Mouse (Mus musculus) fibroblast of lung, adult 2 months (primary cell): ENCODE data around the gene Fcho1.
"Not testable (repeated sequence)": the region's sequence is repeated elsewhere in the genome, so short reads cannot be mapped to it uniquely, and the experiment has no call there.

Source experiments
- DNase-seq: peaks from one replicate; pipeline ENCODE4 v3.0.0-alpha.2; 2011; ENCODE audit warnings: low read depth

Fcho1 gene

DNA sequence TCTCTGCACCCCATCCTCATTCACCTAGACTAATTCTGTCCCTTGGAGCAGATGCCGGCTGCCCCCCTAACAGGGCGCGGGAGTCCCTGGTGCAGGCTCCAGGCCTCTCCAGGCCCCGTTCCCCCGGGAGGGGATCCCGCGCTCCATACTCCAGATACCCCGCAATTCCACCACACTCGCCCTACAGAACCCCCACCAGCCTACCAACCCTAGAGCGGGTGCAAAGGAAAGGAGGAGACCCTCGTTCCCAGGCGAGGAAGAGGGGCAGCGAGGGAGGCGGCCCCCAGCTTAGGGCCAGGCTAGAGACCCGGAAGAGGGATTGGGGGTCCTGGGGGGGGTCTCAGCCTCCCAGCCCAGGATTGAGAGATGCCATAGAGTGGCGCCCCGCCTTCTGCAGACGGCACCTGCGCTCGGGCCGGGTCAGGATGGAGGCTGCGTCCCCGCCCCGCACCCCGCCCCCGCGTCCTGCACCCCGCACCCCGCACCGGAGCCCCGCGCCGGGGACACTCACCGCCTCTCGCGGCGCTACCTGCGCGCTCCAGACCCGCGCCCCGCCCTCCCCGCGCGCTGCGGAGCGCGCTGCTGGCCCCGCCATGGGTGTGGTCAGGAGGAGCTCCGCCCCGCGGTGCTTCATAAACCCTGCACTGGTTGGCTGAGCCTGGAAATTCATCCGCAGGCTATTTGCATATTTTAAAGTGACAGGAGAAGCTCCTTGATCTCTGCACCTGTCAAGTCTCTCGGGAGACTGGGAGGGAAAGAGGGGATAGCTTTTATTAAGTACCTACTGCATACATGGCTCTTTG, at the start of gene Fcho1:
Gene Fcho1 (minus strand): TSS at position 595 of the 803 bp plus-strand sequence.
- no peak for DNase-seq

DNA sequence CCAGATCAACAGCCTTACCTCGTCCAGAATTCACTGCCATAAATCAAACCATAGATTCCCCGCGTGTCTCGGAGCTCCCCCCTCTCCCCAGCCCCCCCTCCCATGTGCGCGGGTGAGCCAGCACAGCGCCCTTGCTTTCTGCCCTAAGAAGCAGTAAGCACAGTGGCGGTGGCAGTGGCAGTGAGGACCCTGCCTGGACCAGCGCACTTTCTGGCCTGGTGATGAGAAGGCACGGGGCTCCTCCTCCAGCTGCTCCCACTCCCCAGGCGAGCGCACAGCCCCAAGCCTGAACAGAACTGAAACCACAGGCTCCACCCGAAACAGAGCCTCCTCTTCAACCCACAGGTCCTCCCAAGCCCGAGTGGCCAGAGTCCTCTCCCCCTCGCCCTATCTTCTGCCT, 45.8 kb upstream of the Fcho1 start:
- no peak for DNase-seq

DNA sequence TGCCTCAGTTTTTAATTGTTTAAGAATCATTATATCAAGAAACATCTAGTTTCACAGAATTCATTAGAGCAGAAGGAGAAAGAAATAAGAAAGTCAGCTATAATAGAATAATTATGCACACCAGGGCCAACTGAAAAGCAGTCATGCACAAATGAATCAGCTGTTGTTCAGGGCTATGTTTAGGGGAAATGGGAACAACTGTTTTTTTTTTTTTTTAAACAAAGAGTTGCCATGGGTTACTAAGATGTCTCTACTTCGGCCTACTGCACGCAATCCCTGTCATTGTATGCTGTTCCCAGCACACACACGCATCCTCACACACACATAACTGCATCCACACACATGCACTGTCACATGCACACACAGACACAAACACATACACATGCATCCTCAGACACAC, 33.3 kb upstream of the Fcho1 start:
- no peak for DNase-seq

DNA sequence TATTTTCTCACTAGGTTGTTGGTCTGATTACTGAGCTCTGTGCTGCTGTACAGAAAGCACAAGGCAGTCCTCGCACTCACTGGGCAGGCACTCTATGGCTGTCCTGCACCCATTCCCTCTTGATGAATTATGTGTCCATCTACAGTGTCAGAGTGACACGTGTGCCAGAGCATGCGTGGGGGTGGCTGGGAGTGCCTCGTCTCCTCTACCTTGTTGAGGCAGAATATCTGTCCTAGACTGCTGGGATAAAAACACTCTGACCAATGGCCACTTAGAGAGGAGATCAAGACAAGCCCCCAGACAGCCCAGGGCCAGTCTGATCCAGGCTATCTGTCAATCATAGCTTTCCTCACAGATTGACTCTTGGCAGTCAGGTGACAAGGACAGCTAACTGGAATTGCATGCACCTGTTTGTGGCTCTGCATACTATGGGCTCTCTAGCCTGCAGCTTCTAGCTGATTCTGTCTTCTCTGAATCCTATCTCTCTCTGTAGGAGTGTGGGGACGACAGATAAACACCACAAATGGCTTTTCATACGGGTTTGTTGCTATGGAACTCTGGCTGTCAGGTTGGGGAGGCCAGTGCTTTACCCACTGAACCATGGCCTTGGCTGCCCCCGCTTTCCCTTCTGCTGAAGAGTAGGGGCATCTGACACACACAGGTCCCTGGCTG, 27.5 kb upstream of the Fcho1 start:
- not testable (repeated sequence) for DNase-seq

DNA sequence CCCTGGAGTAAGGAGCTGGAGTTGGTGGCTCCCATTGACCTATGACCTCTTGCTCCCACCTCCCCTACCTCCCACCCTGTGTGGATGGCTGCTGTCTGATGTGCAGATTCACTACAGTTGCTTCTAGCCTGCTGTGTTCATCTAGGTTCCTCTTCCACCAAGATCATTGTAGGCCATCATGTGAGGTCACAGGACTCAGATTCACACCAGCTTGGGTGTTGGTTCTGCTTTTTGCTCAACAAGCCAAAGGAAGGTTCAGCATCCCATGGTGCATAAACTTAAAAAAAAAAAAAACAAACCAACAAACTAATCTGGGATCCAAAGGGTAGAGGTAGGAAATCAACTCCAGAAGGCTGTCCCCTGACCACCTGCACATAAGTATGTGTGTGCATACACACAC, 26.7 kb upstream of the Fcho1 start:
- not testable (repeated sequence) for DNase-seq

DNA sequence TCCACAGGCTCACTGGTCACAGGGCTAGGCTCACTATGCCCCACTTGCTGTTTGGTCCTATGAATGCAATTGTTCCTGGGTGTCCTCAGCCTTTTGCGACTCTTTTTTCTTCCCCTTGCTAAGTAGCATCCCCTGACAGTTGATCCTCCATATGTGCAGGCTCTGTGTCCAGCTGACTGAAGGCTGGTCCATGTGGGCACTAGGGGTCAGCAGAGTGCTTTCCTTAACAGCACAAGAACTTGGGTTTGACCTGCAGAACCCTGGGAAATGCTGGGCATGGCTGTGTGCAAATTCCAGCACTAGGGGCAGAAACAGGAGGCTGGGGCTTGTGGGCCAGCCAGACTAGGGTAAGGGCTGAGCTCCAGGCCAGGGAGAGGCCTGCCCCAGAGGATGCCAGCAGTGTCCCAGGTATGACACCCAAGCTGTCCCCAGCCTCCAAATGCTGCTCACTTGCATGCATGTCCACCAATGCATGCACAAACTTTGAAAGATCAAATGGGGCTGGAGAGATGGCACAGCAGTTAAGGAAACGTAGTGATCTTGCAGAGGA, 25.9 kb upstream of the Fcho1 start:
- not testable (repeated sequence) for DNase-seq

DNA sequence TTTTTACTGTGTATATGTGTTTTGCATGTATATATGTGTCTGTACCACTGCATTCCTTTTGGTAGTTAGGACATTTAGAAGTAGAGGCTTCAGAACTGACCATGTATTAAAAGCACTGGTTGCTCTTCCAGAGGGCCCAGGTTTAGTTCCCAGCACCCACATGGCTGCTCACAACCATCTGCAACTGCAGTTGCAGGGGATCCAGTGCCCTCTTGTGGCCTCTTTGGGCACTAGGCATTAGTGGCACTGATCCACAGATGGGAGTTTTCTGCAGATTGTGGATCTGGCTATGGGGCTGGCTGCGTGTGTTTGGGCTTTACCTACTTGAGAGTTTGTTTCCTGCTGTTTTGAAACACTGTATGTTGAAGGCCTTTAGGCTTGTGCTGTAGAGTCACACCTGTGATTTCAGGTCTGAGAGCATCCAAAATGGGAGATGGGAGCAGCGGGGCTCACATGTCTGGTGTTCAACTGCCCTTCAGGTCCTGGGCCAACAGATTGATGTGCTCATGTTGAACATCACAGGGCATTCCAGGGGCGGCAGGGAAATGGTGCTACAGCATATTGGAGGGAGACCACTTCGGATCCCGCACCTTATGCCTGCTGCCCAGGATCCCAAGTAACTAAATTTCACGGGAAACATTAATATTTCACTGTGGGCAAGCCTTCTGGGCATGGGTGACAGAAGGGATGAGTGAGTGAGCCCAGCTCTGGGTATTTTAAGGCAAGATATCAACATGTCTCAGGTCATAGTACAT, 24.0 kb upstream of the Fcho1 start:
- DNase-seq = not testable (repeated sequence)

DNA sequence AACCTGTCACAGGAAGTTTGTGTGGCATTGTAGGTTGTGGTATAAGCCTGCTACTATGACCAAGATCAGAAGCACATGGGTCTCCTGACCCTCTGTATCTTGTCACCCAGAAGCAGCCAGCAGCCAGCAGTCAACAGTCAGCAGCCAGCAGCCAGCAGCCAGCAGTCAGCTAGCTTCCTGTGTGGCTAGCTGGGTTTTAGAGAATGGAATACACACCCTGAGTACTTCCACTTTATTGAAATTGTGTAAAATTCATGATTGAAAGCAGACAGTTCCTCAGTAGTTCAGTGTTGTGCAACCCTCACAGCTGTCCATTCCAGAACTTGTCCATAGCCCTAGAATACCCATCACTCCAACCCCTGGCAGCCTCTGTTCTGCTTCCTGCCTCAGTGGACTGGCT, 21.6 kb upstream of the Fcho1 start:
- DNase-seq = not testable (repeated sequence)

DNA sequence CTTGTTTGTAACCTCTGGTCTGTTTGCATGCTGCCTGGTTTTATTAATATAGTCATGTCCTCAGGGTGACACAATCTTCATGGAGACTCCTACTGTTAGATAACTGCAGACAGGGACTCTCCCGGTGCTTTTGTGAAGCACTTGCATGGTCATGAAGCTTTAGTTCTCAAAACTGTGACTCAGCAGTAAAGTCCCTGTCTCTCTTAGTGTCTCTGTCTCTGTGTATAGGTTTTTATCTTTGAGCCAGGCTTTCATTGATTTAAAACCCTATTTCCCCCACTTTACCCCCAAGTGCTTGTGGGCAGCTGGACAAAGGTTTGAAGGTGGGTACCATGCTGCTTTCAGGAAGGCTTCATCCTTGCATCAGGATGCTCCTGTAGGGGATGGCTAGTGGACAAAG, 19.8 kb upstream of the Fcho1 start:
- DNase-seq = no peak

DNA sequence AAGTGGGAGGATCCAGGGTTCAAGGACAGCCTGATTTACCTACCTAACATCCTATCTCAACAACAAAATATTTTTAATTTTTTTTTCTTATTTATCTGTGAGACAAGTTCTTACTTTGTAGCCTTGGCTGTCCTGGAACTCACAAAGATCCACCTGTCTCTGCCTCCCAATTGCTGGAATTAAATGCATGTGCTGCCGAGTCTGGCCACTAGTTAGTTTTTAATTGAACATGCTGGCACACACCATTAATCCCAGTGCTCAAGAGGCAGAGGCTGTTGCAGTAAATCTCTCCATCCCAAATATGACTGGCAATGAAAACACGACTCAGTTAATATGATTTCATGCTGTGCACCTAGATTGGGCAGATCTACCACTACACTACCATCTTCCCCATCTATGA, 17.3 kb upstream of the Fcho1 start:
- no peak for DNase-seq

DNA sequence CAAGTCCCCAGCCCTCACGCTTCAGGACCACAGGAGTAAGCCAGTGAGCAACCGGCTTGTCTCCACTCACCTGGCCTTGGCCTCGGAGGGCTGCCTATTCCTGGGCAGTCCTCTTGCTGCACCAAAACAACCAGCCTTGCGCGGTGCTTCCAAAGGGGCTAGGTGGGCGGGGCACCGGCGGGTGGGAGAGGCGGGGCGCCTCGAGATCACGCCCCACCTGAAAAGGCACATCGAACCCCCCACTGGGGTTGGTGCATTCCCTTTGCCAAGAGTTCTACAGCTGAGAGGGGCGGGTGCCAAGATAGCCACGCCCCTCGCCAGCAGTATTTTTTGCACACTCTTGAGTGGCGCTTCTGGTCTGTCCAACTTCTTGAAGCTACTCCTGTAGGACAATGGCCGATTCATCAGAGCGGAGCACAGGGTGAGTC, 16.2 kb upstream of the Fcho1 start:
- no peak for DNase-seq

DNA sequence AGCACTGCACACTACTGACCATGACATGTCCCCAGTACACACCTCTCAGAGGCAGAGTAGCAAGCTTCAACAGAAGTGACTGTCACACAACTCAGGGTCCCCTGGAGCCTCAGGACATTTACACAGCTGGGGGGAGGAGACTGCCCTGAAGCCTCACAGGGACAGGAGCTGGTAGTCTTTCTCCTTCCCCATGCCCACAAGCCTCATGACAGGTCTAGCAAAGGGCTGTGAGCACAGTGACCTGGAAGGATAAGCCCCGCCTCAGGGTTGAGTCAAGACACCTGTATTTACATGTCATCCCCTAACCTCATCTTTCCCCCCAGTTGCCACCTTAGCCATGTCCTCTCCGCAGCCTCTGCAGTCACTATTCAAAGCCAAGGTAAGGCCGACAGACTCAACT, 15.7 kb upstream of the Fcho1 start:
- DNase-seq = no peak

DNA sequence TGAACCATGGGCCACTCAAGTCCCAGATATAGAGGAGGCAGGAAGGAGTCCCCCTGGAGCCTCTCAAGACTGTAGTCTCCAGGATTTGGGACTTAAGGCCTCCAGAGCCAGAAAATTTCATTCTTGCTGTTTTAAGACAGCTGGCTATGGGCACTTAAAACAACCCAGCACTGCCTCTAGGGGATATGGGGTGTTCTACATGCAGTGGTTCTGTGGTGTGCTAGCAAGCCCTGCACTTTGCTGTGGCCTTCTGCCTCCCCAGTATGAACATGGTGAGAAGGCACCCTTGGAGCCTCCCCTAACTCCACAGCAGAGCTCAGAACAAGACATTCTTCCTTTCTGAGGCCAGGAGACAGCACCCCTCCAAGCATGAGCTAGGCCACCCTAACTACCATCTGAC, 12.8 kb upstream of the Fcho1 start:
- DNase-seq = not testable (repeated sequence)

DNA sequence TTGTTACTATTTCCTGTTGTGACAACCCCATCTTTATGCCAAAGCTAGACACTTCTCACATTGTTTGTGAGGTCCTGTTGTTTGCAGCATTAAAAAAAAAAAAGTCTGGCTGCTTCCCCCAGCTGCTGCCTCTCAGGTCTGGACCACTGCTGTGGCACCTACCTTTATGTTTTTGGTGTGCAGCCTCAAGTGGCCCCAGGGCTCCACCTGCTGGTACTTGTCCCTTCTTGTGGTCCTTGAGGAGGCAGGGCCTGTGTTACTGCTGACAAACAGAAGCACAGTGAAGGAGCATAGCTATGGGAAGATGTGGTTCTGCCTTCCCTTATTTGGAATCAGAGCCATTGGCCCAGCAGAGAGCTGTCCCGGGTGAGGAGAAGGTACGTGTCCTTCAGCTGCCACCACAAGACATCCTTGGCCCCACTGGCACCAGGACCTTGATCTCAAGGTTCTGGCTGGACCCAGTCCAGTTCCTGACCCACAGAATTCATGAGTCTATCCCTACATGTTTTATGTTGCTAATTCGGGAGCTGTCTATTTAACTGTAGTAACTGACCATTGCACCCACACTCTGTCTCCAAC, 6.2 kb upstream of the Fcho1 start:
- no peak for DNase-seq

DNA sequence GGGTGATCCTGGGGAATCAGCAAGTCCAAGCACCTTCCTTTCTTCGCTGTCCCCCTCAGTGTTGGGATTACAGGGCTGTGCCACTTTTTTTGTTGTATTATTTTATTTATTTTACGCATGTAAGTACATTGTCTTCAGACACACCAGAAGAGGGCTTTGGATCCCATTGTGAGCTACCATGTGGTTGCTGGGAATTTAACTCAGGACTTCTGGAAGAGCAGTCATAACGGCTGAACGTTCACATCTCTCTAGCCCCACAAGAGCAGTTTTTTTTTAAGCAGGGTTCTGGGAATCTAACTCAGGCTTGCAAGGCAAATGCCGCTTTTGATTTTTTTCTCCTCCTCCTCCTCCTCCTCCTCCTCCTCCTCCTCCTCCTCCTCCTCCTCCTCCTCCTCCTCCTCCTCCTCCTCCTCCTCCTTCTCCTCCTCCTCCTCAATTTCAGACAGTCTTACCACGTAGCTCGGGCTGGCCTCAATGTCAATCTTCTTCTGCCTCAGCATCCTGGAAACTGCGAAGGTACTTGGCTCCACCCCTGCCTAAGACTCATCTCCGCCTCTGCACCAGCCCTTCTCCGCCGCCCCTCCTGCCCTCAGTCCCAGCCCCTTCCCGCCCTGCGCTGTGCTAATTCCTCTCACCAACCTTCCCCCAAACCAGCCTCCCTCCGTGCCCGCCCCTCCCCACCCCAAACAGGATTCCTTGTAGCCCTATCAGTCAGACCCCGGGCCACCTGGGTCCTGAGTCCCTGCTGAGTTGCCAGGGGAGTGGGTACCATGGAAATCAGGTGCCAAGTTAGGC, 3.5 kb upstream of the Fcho1 start:
- DNase-seq = no peak

DNA sequence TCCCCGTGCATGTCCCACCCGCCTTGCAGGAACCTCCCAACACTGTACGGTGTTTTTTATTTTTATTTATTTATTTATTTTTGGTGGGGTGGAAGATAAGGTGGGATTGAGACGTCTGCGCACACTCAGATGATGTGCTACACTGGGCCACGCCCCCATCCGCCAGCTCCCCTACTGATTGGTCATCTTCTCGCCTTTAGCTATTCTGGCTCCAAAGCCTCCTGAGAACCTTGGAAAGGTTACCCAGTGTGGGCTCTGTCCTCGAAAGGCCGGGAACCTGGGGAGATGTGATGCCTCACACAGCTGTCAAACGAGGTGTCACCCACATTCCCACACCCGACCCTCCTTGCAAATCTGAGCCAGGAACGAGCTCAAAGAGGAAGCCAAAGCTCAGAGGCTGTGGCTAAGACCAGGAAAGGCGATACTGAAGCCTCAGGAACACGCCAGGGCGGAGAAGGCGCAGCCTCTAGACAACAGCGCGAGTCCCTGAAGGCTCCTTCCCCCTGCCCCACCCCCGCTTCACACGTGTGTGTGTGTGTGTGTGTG, 2.8 kb upstream of the Fcho1 start:
- DNase-seq = no peak

DNA sequence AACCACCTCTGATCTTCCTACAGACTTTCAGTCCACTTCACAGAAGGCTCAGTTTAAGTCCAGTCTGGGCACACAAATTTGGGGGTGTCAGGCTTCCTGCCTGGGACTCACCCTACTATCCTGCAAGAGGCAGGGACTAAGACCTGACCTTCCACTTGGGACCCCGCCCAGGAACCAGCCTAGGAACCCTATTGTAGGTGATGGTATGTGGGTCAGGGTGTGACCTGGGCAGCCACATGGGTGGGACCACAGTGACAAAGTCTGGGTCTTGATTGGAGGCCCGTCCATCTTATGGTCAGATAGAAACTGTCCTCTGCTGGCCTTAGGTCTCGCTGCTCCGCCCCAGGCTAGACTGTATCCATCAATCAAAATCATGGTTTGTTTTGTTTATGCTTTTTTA, 1.1 kb downstream of the Fcho1 start:
- DNase-seq = no peak

DNA sequence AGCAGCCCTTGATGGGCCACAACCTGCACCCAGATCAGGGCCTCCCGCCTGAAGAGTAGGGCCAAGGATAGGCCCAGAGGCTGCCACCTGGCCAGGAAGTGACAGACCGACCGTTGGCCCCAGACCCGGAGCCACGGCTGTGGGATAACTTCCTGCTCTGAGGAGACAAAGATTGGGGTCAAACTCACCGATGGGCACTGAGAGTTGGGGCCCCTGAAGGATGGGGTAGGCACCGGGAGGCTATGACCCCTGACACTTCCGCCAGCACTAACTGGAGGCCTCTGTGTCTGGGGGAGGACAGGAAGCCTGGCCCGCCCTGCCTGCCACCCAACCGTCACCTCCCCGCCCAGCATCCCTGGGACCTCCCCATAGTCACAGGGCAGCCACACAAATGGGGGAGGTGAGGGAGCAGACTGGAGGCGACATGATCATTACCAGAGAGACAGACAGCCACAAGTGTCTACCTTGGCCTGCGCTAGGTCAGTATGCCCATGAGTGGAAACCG, 2.4 kb downstream of the Fcho1 start:
- no peak for DNase-seq

DNA sequence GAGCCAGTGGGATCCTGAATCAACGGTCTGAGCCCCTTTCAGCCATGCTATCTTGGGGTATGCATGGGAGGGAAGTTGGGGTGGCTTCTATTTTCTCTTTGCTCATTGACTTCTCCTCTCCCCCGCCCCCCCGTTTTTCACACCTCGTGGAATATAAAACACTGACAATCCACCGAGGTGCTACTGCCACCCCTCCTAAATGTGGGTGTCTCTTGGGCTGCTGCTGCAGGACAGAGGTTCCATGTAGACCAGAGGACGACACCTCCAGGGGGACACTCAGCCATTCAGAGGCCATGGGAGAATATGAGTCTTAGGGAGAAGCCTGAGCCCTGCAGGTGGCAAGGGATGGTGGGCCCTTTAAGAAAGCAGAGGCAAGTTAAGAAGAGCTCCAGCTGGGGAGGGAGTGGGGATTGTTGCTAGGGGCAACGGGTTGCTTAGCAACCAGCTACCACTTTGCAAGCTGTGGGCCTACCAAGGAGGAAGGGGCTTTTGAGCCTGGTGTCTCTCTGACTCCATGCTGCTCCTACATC, 5.5 kb downstream of the Fcho1 start:
- no peak for DNase-seq

DNA sequence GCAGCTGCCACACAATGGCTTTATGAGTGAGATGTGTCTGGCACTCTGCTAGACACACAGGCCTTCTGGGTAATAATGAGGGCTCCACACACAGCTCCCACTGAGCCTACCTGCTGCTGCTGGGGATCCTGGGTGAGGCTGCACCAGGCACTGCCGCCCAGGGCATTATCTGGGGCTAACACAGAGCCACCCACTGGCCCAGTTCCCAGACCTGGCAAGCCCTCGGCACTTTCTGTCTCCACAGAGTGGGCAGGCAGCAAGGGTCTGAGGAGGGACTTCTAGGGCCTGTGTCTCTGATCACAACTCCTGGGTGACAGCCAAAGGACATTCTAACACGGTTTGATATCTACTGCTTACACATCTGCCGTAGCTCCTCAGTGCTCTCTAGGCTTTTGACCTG, 6.3 kb downstream of the Fcho1 start:
- DNase-seq = no peak

DNA sequence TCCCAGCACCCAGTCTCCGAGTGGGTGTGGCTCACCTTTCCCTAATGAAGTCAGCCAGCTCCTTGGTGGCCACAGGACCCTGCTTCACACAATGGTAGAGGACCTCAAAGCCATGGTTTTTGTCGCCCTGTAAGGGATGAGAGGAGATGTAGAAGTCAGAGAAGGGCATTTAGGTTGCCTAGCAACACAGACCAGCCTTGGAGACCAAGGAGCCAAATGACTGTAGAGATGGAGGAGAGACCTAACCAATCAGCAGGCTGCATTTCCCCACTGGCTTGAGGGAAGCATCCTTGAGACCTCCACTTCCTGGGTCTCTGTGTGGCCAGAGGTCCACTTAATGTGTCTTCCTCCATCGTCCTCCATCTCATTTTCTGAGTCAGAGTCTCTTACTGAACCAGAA, 7.3 kb downstream of the Fcho1 start:
- no peak for DNase-seq
